Mouse (Mus musculus) lung, adult 2 months (tissue): Measurements from ENCODE around the gene Olfr1262.

Source experiments
- CTCF ChIP-seq: fragments of 200-500 bp; IDR thresholded peaks from 2 replicates; pipeline ENCODE4 v1.5.1; 2011; ENCODE audit warnings: mild to moderate bottlenecking, low read length, control low read depth; ENCODE audit not compliant: insufficient read depth
- POLR2A ChIP-seq: fragments of 200-500 bp; IDR thresholded peaks from 2 replicates; pipeline ENCODE4 v1.6.1; 2011; ENCODE audit warnings: low read depth, mild to moderate bottlenecking, control low read depth, low read length, borderline replicate concordance; ENCODE audit errors: extremely low read depth

DNA sequence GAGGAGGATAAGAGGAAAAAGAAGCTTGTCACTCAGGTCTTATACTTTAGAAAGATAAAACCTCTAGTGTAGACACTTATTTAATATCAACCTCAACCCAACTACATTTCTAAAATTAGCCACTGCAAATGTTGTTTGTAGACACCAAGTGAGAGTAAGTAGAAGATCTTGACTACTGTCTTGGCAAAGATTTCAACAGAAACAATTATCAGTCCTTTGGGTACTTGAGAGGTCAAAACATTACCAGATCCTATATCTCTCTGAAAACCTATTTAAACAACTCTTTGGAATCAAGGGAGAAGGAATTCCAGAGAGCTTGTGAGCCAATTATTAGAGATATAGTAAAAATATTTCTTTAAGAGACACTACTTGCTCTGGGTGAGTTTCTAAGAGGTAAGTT lies 9.0 kb upstream of the Olfr1262 start, which contains the start of gene Olfr1261:
- TF ChIP-seq CTCF (no peak), POLR2A (no peak)
